Mouse (Mus musculus) CH12.LX (cell line): ENCODE results near the gene Pvalb. TPM values are rescaled to one million over a fixed set of nuclear protein-coding genes. Genes with fewer than 3 reads are reported as not detected.

Source experiments
- DNase-seq: peaks from one replicate; pipeline ENCODE4 v3.0.0-alpha.2; 2013; ENCODE audit errors: extremely low read depth
- H3K27ac ChIP-seq: 2 replicates; pipeline ENCODE4 v1.5.1; 2012; ENCODE audit warnings: low read depth, mild to moderate bottlenecking, control low read depth, moderate library complexity; ENCODE audit not compliant: insufficient read depth
- H3K27me3 ChIP-seq: replicated peaks from 2 replicates; pipeline ENCODE3; 2012; ENCODE audit warnings: inconsistent platforms
- H3K36me3 ChIP-seq, 2 experiments: replicated peaks in 1 of 2; 2 replicates each; pipeline versions ENCODE3 to v1.6.1; 2012; ENCODE audit warnings: inconsistent platforms in 1 of 2, low read length in 1 of 2, mild to moderate bottlenecking in 1 of 2, mixed read lengths in 1 of 2, moderate library complexity in 1 of 2; ENCODE audit not compliant: control insufficient read depth in 1 of 2, insufficient read depth in 1 of 2
- H3K4me1 ChIP-seq, 2 experiments: 2 replicates each; pipeline ENCODE4 v1.6.1; 2012; ENCODE audit warnings: inconsistent platforms in 1 of 2, moderate library complexity in 1 of 2; ENCODE audit not compliant: insufficient read depth in 2 of 2, control insufficient read depth in 1 of 2
- H3K4me2 ChIP-seq: 2 replicates; pipeline ENCODE4 v1.6.1; 2012; ENCODE audit warnings: low read depth, mild to moderate bottlenecking, control low read depth; ENCODE audit not compliant: poor library complexity, insufficient read depth, severe bottlenecking
- H3K4me3 ChIP-seq, 3 experiments: fragments of 150-350 bp in 1 of 3; sonication (generic) in 1 of 3; replicated peaks in 1 of 3; 2 replicates each; pipeline versions ENCODE3 to v1.5.1; 2011 to 2012; ENCODE audit warnings: low read depth in 2 of 3, low read length in 2 of 3, mild to moderate bottlenecking in 2 of 3, moderate library complexity in 2 of 3, control low read depth in 1 of 3, improper control_type of control experiment in 1 of 3, inconsistent platforms in 1 of 3, mixed read lengths in 1 of 3; ENCODE audit not compliant: poor library complexity in 1 of 3
- H3K79me2 ChIP-seq: replicated peaks from 2 replicates; pipeline ENCODE4 v1.6.1; 2012; ENCODE audit warnings: mild to moderate bottlenecking, moderate library complexity; ENCODE audit not compliant: control insufficient read depth, poor library complexity, insufficient read depth, severe bottlenecking; ENCODE audit errors: extremely low read depth
- H3K9ac ChIP-seq: 2 replicates; pipeline ENCODE4 v1.6.1; 2012; ENCODE audit warnings: low read depth, mild to moderate bottlenecking, control low read depth, moderate library complexity; ENCODE audit not compliant: insufficient read depth
- H3K9me3 ChIP-seq: replicated peaks from 2 replicates; pipeline ENCODE3; 2012; ENCODE audit warnings: low read length, inconsistent platforms, mixed read lengths
- BHLHE40 ChIP-seq: IDR thresholded peaks from 2 replicates; pipeline ENCODE4 v1.6.1; 2011; ENCODE audit warnings: mild to moderate bottlenecking, low read depth, low read length, improper control_type of control experiment
- CTCF ChIP-seq, 2 experiments: IDR thresholded peaks in 1 of 2; conservative IDR thresholded peaks in 1 of 2; 2 replicates each; pipeline ENCODE4 v1.5.1; 2011 to 2012; ENCODE audit warnings: low read depth in 2 of 2, low read length in 2 of 2, improper control_type of control experiment in 1 of 2, inconsistent platforms in 1 of 2, mild to moderate bottlenecking in 1 of 2, moderate library complexity in 1 of 2
- E2F4 ChIP-seq: IDR thresholded peaks from 2 replicates; pipeline ENCODE4 v1.6.1; 2011; ENCODE audit warnings: low read depth, low read length, improper control_type of control experiment; ENCODE audit not compliant: insufficient replicate concordance
- ELF1 ChIP-seq: IDR thresholded peaks from 2 replicates; pipeline ENCODE4 v1.6.1; 2014; ENCODE audit warnings: low read depth, mild to moderate bottlenecking, inconsistent platforms, low read length, improper control_type of control experiment
- ETS1 ChIP-seq: conservative IDR thresholded peaks from 2 replicates; pipeline ENCODE4 v1.6.1; 2012; ENCODE audit warnings: low read depth, mild to moderate bottlenecking, inconsistent platforms, low read length, improper control_type of control experiment, moderate library complexity
- HCFC1 ChIP-seq: IDR thresholded peaks from 2 replicates; pipeline ENCODE4 v1.6.1; 2012; ENCODE audit warnings: low read depth, mild to moderate bottlenecking, inconsistent platforms, low read length, improper control_type of control experiment
- JUN ChIP-seq: IDR thresholded peaks from 2 replicates; pipeline ENCODE4 v1.6.1; 2011; ENCODE audit warnings: low read depth, mild to moderate bottlenecking, low read length, improper control_type of control experiment, moderate library complexity; ENCODE audit not compliant: insufficient read depth
- KAT2A ChIP-seq: IDR thresholded peaks from 2 replicates; pipeline ENCODE4 v1.6.1; 2012; ENCODE audit warnings: low read length, improper control_type of control experiment, inconsistent platforms; ENCODE audit not compliant: insufficient replicate concordance
- MEF2A ChIP-seq: IDR thresholded peaks from 2 replicates; pipeline ENCODE4 v1.6.1; 2014; ENCODE audit warnings: low read depth, mild to moderate bottlenecking, inconsistent platforms, low read length, improper control_type of control experiment, borderline replicate concordance
- MYC ChIP-seq: IDR thresholded peaks from 2 replicates; pipeline ENCODE4 v1.6.1; 2011; ENCODE audit warnings: low read depth, mild to moderate bottlenecking, improper control_type of control experiment, low read length
- NELFE ChIP-seq: IDR thresholded peaks from 2 replicates; pipeline ENCODE4 v1.6.1; 2011; ENCODE audit warnings: low read depth, low read length, improper control_type of control experiment
- NRF1 ChIP-seq: IDR thresholded peaks from 2 replicates; pipeline ENCODE4 v1.6.1; 2014; ENCODE audit warnings: low read depth, mild to moderate bottlenecking, inconsistent platforms, low read length, improper control_type of control experiment, moderate library complexity
- PAX5 ChIP-seq: IDR thresholded peaks from 2 replicates; pipeline ENCODE4 v1.6.1; 2012; ENCODE audit warnings: low read length, inconsistent platforms, mixed read lengths
- POLR2AphosphoS2 ChIP-seq: IDR thresholded peaks from 2 replicates; pipeline ENCODE4 v1.6.1; 2011; ENCODE audit warnings: low read depth, low read length, improper control_type of control experiment
- RAD21 ChIP-seq: IDR thresholded peaks from 2 replicates; pipeline ENCODE4 v1.6.1; 2011; ENCODE audit warnings: low read depth, mild to moderate bottlenecking, low read length, improper control_type of control experiment, moderate library complexity
- UBTF ChIP-seq: IDR thresholded peaks from 2 replicates; pipeline ENCODE4 v1.6.1; 2012; ENCODE audit warnings: low read depth, mild to moderate bottlenecking, inconsistent platforms, low read length, improper control_type of control experiment, moderate library complexity
- ZC3H11A ChIP-seq: IDR thresholded peaks from 2 replicates; pipeline ENCODE4 v1.6.1; 2012; ENCODE audit warnings: low read depth, mild to moderate bottlenecking, inconsistent platforms, low read length, improper control_type of control experiment
- ZMIZ1 ChIP-seq: IDR thresholded peaks from 2 replicates; pipeline ENCODE4 v1.6.1; 2012; ENCODE audit warnings: low read depth, mild to moderate bottlenecking, inconsistent platforms, low read length, improper control_type of control experiment
- ZNF384 ChIP-seq: IDR thresholded peaks from 2 replicates; pipeline ENCODE4 v1.6.1; 2012; ENCODE audit warnings: low read depth, low read length, improper control_type of control experiment, inconsistent platforms
- dilution Hi-C: fragments of 300-500 bp; cut with MboI; formaldehyde crosslinking; loops from 2 replicates; pipeline ENCODE4 v1.14.3; 2020; ENCODE audit warnings: low sequenced_read_pairs; ENCODE audit not compliant: extremely low pct_unique_long_range_greater_than_20kb, extremely low pct_ligation_motif_present
- in situ Hi-C: fragments of 300-500 bp; cut with MboI; formaldehyde crosslinking; loops from 3 replicates; pipeline ENCODE4 v1.14.3; 2019; ENCODE audit warnings: low sequenced_read_pairs, low pct_ligation_motif_present, low pct_unique_long_range_greater_than_20kb, mixed read lengths
- polyA plus RNA-seq: library from polyadenylated mRNA; unstranded; fragments of >175 nt; gene quantifications from 2 replicates; pipeline ENCODE4 v1.2.1, GENCODE M21; 2012; ENCODE audit warnings: low read depth; ENCODE audit not compliant: insufficient read length
- total RNA-seq, 2 experiments: library from RNA; depleted of rRNA; stranded (reverse); fragments of 300-350 nt in 1 of 2; fragments of >200 nt in 1 of 2; gene quantifications; 2 replicates each; pipeline ENCODE4 v1.2.3; 2012 to 2014

Gene Pvalb
- total and polyA plus RNA-seq, 3 experiments = 11.4 to 16.4 (median 12.8) TPM

- dilution Hi-C loops = no loop called here
- in situ Hi-C loops = loop anchor here (10.0 to 25.0 kb wide), 2 partner anchors 145 to 348 kb away; partner anchors contain the start of genes C1qtnf6 and Sstr3
- no peak overlapping the region for H3K9ac ChIP-seq
Observed at GRCm38 (mm10) chr15:78189636-78190035, 16.6 kb downstream of the Pvalb start.

GRCm38 (mm10) chr15:78188546-78188945, 17.7 kb downstream of the Pvalb start:
- dilution Hi-C loops = no loop called here

More at GRCm38 (mm10) chr15:78189636-78190035, 16.6 kb downstream of the Pvalb start:
- no peak overlapping the region for H3K4me2 ChIP-seq
- no peaks in the 10 kb centered on the region for H3K27me3 ChIP-seq
- no peaks in the 10 kb centered on the region for H3K9me3 ChIP-seq
- H3K27ac ChIP-seq = no peak overlapping the region
- peak; percentile 70 for TF ChIP-seq BHLHE40
- TF ChIP-seq ELF1 = no peak
- TF ChIP-seq, all 38 proteins: peak for 1
- Histone ChIP-seq H3K4me3 (no peak overlapping the region), H3K36me3 (peaks cover 7 to 47% of the 10 kb centered on the region in 2 experiments), H3K79me2 (no peaks in the 10 kb centered on the region), H3K4me1 (peaks cover 16 to 34% of the 10 kb centered on the region in 2 experiments; a peak in 3 of 4 replicates)
- no peak for DNase-seq

GRCm38 (mm10) chr15:78186906-78187305, 19.3 kb downstream of the Pvalb start:
- no peaks in the 10 kb centered on the region for H3K27me3 ChIP-seq
- no peak overlapping the region for H3K27ac ChIP-seq
- H3K9me3 ChIP-seq = no peaks in the 10 kb centered on the region
- H3K79me2 ChIP-seq = no peaks in the 10 kb centered on the region
- dilution Hi-C loops (no loop called here), in situ Hi-C loops (loop anchor here (10.0 to 25.0 kb wide), 2 partner anchors 148 to 350 kb away; partner anchors contain the start of genes C1qtnf6 and Sstr3)
- no peak overlapping the region for H3K9ac ChIP-seq
- H3K4me3 ChIP-seq = no peak overlapping the region
- H3K36me3 ChIP-seq = peaks cover 4 to 26% of the 10 kb centered on the region in 2 experiments
- H3K4me1 ChIP-seq = peaks cover 21 to 49% of the 10 kb centered on the region in 2 experiments; a peak in 3 of 4 replicates
- no peak overlapping the region for H3K4me2 ChIP-seq
- DNase-seq = no peak
- no peak for TF ChIP-seq KAT2A
- no peak for TF ChIP-seq NRF1
- no peak for TF ChIP-seq MYC
- TF ChIP-seq NELFE = no peak
- no peak for TF ChIP-seq ZC3H11A
- TF ChIP-seq UBTF = no peak
- no peak for TF ChIP-seq ETS1

More at GRCm38 (mm10) chr15:78188546-78188945, 17.7 kb downstream of the Pvalb start:
- Histone ChIP-seq H3K9me3 (no peaks in the 10 kb centered on the region), H3K4me2 (no peak overlapping the region), H3K27ac (no peak overlapping the region), H3K9ac (no peak overlapping the region), H3K79me2 (no peaks in the 10 kb centered on the region), H3K4me3 (no peak overlapping the region), H3K4me1 (peaks cover 21 to 43% of the 10 kb centered on the region in 2 experiments; a peak in 3 of 4 replicates), H3K27me3 (no peaks in the 10 kb centered on the region), H3K36me3 (peaks cover 4 to 37% of the 10 kb centered on the region in 2 experiments)
- no peak for TF ChIP-seq E2F4
- TF ChIP-seq KAT2A = no peak
- TF ChIP-seq PAX5 = no peak
- no peak for TF ChIP-seq MEF2A
- no peak for TF ChIP-seq HCFC1
- no peak for TF ChIP-seq ZMIZ1
- no peak for TF ChIP-seq ZNF384
- TF ChIP-seq POLR2AphosphoS2 = no peak
- no peak for TF ChIP-seq RAD21
- TF ChIP-seq UBTF = no peak
- no peak for TF ChIP-seq CTCF (conservative IDR thresholded peaks at IDR 0.05 in 1 of 2, IDR thresholded peaks at IDR 0.05 in 1 of 2; ENCODE audit: low read depth in 2 of 2, low read length in 2 of 2)
- no peak for TF ChIP-seq ELF1
- no peak for TF ChIP-seq MYC
- TF ChIP-seq ETS1 = no peak
- no peak for TF ChIP-seq JUN
- no peak for DNase-seq
- in situ Hi-C loops = loop anchor here (10.0 to 25.0 kb wide), 2 partner anchors 146 to 349 kb away; partner anchors contain the start of genes C1qtnf6 and Sstr3
